Mouse (Mus musculus): Measurements from ENCODE around the gene Stub1. TPM values are rescaled to one million over a fixed set of nuclear protein-coding genes. Genes with fewer than 3 reads are reported as not detected.
A peak's percentile ranks its signal among the peaks of the same experiment; 100 is the strongest.

The Stub1 gene
- polyA plus RNA-seq, 1 experiment from 2014 or later = 343 TPM

DNA sequence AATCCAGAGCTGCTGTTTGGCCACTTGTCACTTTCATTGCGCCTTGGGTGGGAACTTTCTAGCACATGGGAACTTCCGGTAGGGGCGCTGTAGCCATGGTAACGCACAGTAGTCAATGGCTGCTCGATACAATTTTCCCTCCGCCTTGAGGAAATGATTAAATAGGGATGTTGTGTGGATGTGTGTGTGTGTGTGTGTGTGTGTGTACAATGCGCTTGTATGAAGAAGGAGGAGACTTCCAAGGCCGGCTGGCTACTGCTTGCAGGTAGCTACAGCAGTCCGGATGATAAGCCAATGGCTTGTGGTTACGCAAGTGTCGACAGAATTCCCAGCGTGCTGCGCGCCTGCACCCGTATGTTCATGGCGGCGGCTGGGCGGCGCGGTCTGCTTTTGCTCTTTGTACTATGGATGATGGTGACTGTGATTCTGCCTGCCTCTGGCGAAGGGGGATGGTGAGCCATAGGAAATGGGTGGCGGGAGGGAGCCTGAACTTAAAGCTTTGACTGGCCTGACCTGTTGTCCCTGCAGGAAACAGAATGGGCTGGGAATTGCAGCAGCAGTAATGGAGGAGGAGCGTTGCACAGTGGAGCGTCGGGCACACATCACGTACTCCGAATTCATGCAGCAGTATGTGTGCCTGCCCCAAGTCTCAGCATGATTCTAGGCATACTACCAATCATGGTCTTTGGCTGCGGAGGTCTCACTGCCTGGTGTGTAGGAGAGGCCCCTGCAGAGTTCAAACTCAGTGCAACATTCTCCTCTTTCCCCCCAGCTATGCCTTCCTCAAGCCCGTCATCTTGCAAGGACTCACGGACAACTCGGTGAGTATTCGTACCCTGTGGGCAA, 4.3 kb downstream of the Stub1 start, which contains the start of gene Jmjd8:
TSS of gene Jmjd8 (plus strand) at position 156 of the 846 bp plus-strand sequence.
- Histone ChIP-seq H3K27ac (replicated peaks) (peak within 1 kb of the TSS; percentile 94), H3K4me2 (replicated peaks) (peak within 1 kb of the TSS; percentile 73), H3K9ac (peak within 1 kb of the TSS; percentile 54), H3K9me3 (replicated peaks) (no peaks in the 10 kb centered on the region), H3K36me3 (peaks cover 45% of the 10 kb centered on the region), H3K27me3 (no peaks in the 10 kb centered on the region), H3K4me3 (replicated peaks) (peak within 1 kb of the TSS; percentile 54), H3K4me1 (peaks cover 71% of the 10 kb centered on the region)
- ATAC-seq (ENCODE audit: insufficient number of reproducible peaks, low FRiP score, low TSS enrichment, low read depth) = no peak
- under 1% methylated on average over 32 of the region's 32 CpGs for WGBS

- ATAC-seq (ENCODE audit: insufficient number of reproducible peaks, low FRiP score, low TSS enrichment, low read depth) = no peak
- peak overlapping the region; percentile 54; the same call in 1 of the 2 replicates for H3K9ac ChIP-seq
- 79% methylated on average over 8 of the region's 8 CpGs for WGBS
- peaks cover 45% of the 10 kb centered on the region for H3K36me3 ChIP-seq
- H3K4me3 ChIP-seq (replicated peaks) = peak overlapping the region; percentile 54
- H3K4me1 ChIP-seq = peaks cover 70% of the 10 kb centered on the region
- peak overlapping the region; percentile 94 for H3K27ac ChIP-seq (replicated peaks)
- H3K9me3 ChIP-seq (replicated peaks) = no peaks in the 10 kb centered on the region
- H3K27me3 ChIP-seq = no peaks in the 10 kb centered on the region
- peak overlapping the region; percentile 73 for H3K4me2 ChIP-seq (replicated peaks)
These were observed 5.0 kb downstream of the Stub1 start for GRCm38 (mm10) chr17:25828223-25828594.

GRCm38 (mm10) chr17:25827546-25828222, 5.5 kb downstream of the Stub1 start:
- Histone ChIP-seq H3K9me3 (replicated peaks) (no peaks in the 10 kb centered on the region), H3K36me3 (peaks cover 45% of the 10 kb centered on the region), H3K9ac (no peak overlapping the region), H3K4me1 (peaks cover 72% of the 10 kb centered on the region), H3K4me3 (replicated peaks) (peak overlapping the region; percentile 54; the same call in 1 of the 2 replicates), H3K27ac (replicated peaks) (no peak overlapping the region), H3K4me2 (replicated peaks) (peak overlapping the region; percentile 73; the same call in 1 of the 2 replicates), H3K27me3 (no peaks in the 10 kb centered on the region)
- 88% methylated on average over 22 of the region's 22 CpGs for WGBS
- ATAC-seq (ENCODE audit: insufficient number of reproducible peaks, low FRiP score, low TSS enrichment, low read depth) = no peak

DNA sequence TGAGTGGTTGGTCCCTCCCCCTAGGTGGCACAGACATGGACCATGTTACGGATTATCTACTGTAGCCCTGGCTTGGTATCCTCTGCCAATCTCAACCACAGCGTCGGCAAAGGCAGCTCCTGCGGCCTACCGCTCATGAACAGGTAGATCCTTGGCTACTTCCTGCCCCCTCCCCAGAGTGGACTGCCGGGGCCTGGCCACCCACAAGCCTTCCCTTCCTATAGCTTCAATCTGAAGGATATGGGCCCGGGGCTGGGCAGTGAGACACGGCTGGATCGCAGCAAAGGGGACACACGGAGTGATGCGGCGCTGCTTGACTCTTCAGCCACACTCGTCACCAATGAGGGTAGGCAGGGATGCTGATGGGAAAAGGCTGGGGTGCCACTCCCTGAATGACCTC, 6.2 kb downstream of the Stub1 start:
- peaks cover 70% of the 10 kb centered on the region for H3K4me1 ChIP-seq
- ATAC-seq (ENCODE audit: insufficient number of reproducible peaks, low FRiP score, low TSS enrichment, low read depth) = no peak
- H3K4me3 ChIP-seq (replicated peaks) = no peak overlapping the region
- no peaks in the 10 kb centered on the region for H3K9me3 ChIP-seq (replicated peaks)
- 97% methylated on average over 13 of the region's 13 CpGs for WGBS
- no peak overlapping the region for H3K27ac ChIP-seq (replicated peaks)
- no peak overlapping the region; the same call in 1 of the 2 replicates for H3K4me2 ChIP-seq (replicated peaks)
- H3K9ac ChIP-seq = no peak overlapping the region
- peaks cover 45% of the 10 kb centered on the region for H3K36me3 ChIP-seq
- H3K27me3 ChIP-seq = 0 out of 2 replicates have a peak, but pooled peaks cover under 1% of the 10 kb centered on the region

GRCm38 (mm10) chr17:25825984-25826570, 7.1 kb downstream of the Stub1 start:
- Histone ChIP-seq H3K4me1 (peaks cover 61% of the 10 kb centered on the region), H3K9ac (no peak overlapping the region), H3K27ac (replicated peaks) (no peak overlapping the region), H3K4me2 (replicated peaks) (no peak overlapping the region; the same call in 1 of the 2 replicates), H3K4me3 (replicated peaks) (no peak overlapping the region), H3K36me3 (peaks cover 36% of the 10 kb centered on the region), H3K9me3 (replicated peaks) (no peaks in the 10 kb centered on the region), H3K27me3 (peaks cover 5% of the 10 kb centered on the region; the same call in 1 of the 2 replicates)
- ATAC-seq (ENCODE audit: insufficient number of reproducible peaks, low FRiP score, low TSS enrichment, low read depth) = no peak
- 95% methylated on average over 27 of the region's 27 CpGs for WGBS

GRCm38 (mm10) chr17:25825311-25825710, 7.9 kb downstream of the Stub1 start:
- Histone ChIP-seq H3K27me3 (peaks cover 11% of the 10 kb centered on the region), H3K27ac (replicated peaks) (no peak overlapping the region), H3K4me1 (peaks cover 54% of the 10 kb centered on the region), H3K9ac (no peak overlapping the region), H3K4me2 (replicated peaks) (no peak overlapping the region), H3K9me3 (replicated peaks) (no peaks in the 10 kb centered on the region), H3K36me3 (peaks cover 28% of the 10 kb centered on the region), H3K4me3 (replicated peaks) (no peak overlapping the region)
- 89% methylated on average over 6 of the region's 6 CpGs for WGBS
- no peak for ATAC-seq (ENCODE audit: insufficient number of reproducible peaks, low FRiP score, low TSS enrichment, low read depth)

DNA sequence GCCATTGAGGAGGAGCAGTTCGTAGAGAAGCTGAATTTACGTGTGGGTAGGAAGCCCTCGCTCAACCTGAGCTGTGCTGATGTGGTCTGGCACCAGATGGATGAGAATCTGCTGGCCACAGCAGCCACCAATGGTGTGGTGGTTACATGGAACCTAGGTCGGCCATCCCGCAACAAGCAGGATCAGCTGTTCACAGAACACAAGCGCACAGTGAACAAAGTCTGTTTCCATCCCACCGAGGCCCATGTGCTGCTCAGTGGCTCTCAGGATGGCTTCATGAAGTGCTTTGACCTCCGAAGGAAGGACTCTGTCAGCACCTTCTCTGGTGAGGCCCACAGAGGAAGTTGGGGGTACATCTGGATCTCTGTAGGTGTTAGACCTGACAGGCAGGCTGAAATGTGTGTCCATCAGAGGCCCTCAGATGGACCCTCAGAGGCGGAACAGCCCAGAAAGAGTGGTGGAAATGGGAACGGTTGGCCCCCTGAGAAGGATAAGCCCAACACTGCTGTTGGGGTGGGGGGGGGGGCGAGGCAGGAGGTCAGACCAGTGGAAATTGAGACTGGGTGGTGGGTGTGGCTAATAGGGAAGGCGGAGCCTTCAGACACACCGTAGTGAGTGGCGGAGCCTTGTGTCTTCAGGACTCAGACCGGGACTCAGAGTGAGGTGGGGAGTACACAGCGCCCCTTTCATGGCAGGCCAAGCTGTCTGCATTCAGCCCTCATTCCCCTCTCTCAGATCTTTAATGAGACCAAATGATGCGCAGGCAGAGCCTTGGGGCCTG, 8.7 kb downstream of the Stub1 start:
- ATAC-seq (ENCODE audit: insufficient number of reproducible peaks, low FRiP score, low TSS enrichment, low read depth) = no peak
- WGBS = 75% methylated on average over 16 of the region's 17 CpGs

DNA sequence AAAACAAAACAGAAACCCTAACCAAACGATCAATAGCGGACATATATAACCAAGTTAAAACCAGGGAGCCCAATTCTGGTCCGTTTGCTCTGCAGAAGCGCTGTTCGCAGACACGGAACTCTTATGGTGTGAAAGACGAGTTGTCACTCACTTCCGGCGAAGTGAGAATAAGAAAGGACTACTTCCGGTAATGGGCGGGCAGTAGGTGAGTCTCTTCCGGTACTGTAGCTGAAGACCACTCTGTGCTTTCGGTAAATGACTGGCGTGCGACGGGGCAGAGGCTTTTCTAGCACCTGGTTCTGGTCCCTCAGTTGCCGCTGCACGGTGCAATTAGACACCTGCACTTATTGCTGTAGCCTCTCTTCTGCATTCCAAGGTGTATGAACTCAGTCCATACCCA, 9.8 kb downstream of the Stub1 start, which contains the start of gene Wdr24:
TSS of gene Wdr24 (plus strand) at position 176 of the 400 bp plus-strand sequence.
- WGBS = under 1% methylated on average over 18 of the region's 18 CpGs
- H3K9me3 ChIP-seq (replicated peaks) = no peaks in the 10 kb centered on the region

More for the DNA sequence above, 8.7 kb downstream of the Stub1 start:
- Histone ChIP-seq H3K36me3 (peaks cover 21% of the 10 kb centered on the region), H3K9ac (peak overlapping the region; percentile 74; the same call in 1 of the 2 replicates), H3K27me3 (peaks cover 19% of the 10 kb centered on the region), H3K4me2 (replicated peaks) (peak overlapping the region; percentile 94), H3K27ac (replicated peaks) (no peak overlapping the region), H3K9me3 (replicated peaks) (no peaks in the 10 kb centered on the region), H3K4me3 (replicated peaks) (peak overlapping the region; percentile 69), H3K4me1 (peaks cover 48% of the 10 kb centered on the region)

GRCm38 (mm10) chr17:25818851-25819780, 14.1 kb downstream of the Stub1 start:
- no peak overlapping the region for H3K9ac ChIP-seq
- no peaks in the 10 kb centered on the region for H3K36me3 ChIP-seq
- ATAC-seq (ENCODE audit: insufficient number of reproducible peaks, low FRiP score, low TSS enrichment, low read depth) = no peak
- H3K27me3 ChIP-seq = peaks cover 41% of the 10 kb centered on the region
- H3K27ac ChIP-seq (replicated peaks) = no peak overlapping the region
- peaks cover 15% of the 10 kb centered on the region for H3K4me1 ChIP-seq
- WGBS = 6% methylated on average over 46 of the region's 46 CpGs
- peak overlapping the region; percentile 27 for H3K4me3 ChIP-seq (replicated peaks)
- no peaks in the 10 kb centered on the region for H3K9me3 ChIP-seq (replicated peaks)
- H3K4me2 ChIP-seq (replicated peaks) = peak overlapping the region; percentile 47

More for the DNA sequence above, 9.8 kb downstream of the Stub1 start, which contains the start of gene Wdr24:
- Histone ChIP-seq H3K36me3 (peaks cover 20% of the 10 kb centered on the region), H3K27me3 (peaks cover 30% of the 10 kb centered on the region), H3K4me3 (replicated peaks) (peak within 1 kb of the TSS; percentile 69), H3K4me1 (peaks cover 45% of the 10 kb centered on the region), H3K4me2 (replicated peaks) (peak within 1 kb of the TSS; percentile 94), H3K27ac (replicated peaks) (peak within 1 kb of the TSS; percentile 44; the same call in 1 of the 2 replicates), H3K9ac (peak within 1 kb of the TSS; percentile 74)
- peak; percentile 59; the same call in 1 of the 2 replicates for ATAC-seq (ENCODE audit: insufficient number of reproducible peaks, low FRiP score, low TSS enrichment, low read depth)
